Mouse (Mus musculus): Measurements from ENCODE around the gene Rad54l2.

DNA sequence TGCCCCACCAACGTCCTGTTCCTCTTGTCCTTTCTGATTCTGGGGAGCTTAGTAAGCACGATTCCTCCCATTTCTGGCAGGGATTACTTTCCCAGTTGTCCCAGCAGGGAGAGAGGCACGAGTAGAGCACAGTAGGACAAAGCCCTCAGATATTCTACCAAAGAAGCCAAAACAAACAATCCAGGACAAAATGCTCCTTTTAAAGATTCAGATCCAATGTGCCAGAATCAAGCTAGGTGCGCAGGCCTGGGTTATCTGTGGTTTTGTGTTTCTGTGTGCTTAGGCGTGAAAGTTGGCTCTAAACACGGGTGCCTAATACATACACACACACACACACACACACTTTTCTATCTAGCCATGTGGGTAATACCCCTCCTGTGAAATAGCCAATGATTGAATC is 29.2 kb upstream of the Rad54l2 start:
- TF ChIP-seq POLR2A (IDR thresholded peaks at IDR 0.05; ENCODE audit: borderline replicate concordance, insufficient read depth, low read length), result no peak
- TF ChIP-seq CTCF (IDR thresholded peaks at IDR 0.05; ENCODE audit: borderline replicate concordance, insufficient read depth, low read depth, low read length), result no peak
